Mouse (Mus musculus) limb, embryonic 15.5 days (tissue): ENCODE results near the gene Rxfp2. TPM values are rescaled to one million over a fixed set of nuclear protein-coding genes. Genes with fewer than 3 reads are reported as not detected.
A peak's percentile ranks its signal among the peaks of the same experiment; 100 is the strongest.

Experiments
- ATAC-seq: fragments of 200-750 bp; cut with Nextera tagmentation; 2 replicates; pipeline ENCODE4 v1.8.0; 2017; ENCODE audit warnings: low read depth, moderate TSS enrichment; ENCODE audit not compliant: insufficient number of reproducible peaks, low FRiP score, low TSS enrichment
- H3K27ac ChIP-seq: fragments of 300-500 bp; sonication (generic); 2 replicates; pipeline ENCODE4 v1.5.1; 2015; ENCODE audit warnings: moderate library complexity, mild to moderate bottlenecking, inconsistent platforms
- H3K27me3 ChIP-seq: fragments of 300-500 bp; sonication (generic); 2 replicates; pipeline ENCODE4 v1.6.1; 2015; ENCODE audit warnings: inconsistent platforms
- H3K36me3 ChIP-seq: fragments of 300-500 bp; sonication (generic); 2 replicates; pipeline ENCODE4 v1.6.1; 2015; ENCODE audit warnings: inconsistent platforms
- H3K4me1 ChIP-seq: fragments of 300-500 bp; sonication (generic); 2 replicates; pipeline ENCODE4 v1.6.1; 2015; ENCODE audit warnings: inconsistent platforms
- H3K4me2 ChIP-seq: fragments of 300-500 bp; sonication (generic); 2 replicates; pipeline ENCODE4 v1.6.1; 2015; ENCODE audit warnings: mild to moderate bottlenecking, inconsistent platforms
- H3K4me3 ChIP-seq: fragments of 300-500 bp; sonication (generic); 2 replicates; pipeline ENCODE4 v1.5.1; 2015; ENCODE audit warnings: mild to moderate bottlenecking, inconsistent platforms
- H3K9ac ChIP-seq: fragments of 300-500 bp; sonication (generic); 2 replicates; pipeline ENCODE4 v1.6.1; 2015; ENCODE audit warnings: inconsistent platforms
- H3K9me3 ChIP-seq: fragments of 300-500 bp; sonication (generic); 2 replicates; pipeline ENCODE4 v1.6.1; 2016; ENCODE audit warnings: inconsistent platforms
- WGBS: fragments of 180-500 bp; shearing (Covaris S2); methylation state at CpG from one replicate; pipeline ENCODE4 v1.1.7; 2015; 5-methylcytosine and 5-hydroxymethylcytosine counted together
- polyA plus RNA-seq: library from polyadenylated mRNA; unstranded; fragments of >200 nt; fragmentation: Nextera tagmentation; extraction: Ambion mirVana; gene quantifications from 2 replicates; pipeline ENCODE4 v1.2.1, GENCODE M21; 2015

Gene Rxfp2
- polyA plus RNA-seq, 1 experiment from 2014 or later = 0.10 TPM

DNA sequence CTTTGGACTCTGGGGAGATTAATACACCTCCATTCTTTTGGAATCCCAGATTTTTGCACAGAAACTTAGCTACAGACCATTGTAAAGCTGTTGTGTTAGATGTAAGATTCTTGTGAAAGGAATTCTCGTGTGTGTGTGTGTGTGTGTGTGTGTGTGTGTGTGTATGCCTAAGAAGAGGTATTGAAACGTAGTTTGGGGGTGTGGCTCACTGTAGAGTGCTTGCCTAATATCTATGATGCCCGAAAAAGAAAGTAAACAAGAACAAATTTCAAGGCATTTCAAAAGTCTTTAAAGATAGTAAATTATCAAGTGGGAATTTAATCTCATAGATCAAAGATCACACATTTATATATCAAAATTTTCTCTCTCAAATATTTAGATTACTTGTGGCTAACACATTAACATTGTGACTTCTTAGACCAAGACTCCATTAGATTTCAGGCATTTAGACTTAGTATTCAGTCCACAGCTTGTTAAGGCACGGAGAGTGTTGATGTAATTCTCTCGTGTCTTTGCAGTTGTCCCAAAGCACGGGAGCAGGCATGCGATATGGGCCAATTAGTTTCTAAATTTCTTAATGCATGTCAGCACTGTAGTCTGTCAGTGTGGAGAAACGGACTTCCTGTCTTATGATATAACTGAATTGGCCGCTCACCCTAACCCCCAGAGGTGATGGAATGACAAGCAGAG lies 97.9 kb downstream of the Rxfp2 start:
- WGBS = 68% methylated on average over 9 of the region's 9 CpGs
- Histone ChIP-seq H3K4me1 (peaks cover 16% of the 10 kb centered on the region), H3K27me3 (no peaks in the 10 kb centered on the region), H3K4me3 (no peak overlapping the region), H3K9me3 (no peaks in the 10 kb centered on the region), H3K27ac (no peak overlapping the region), H3K4me2 (no peak overlapping the region), H3K9ac (no peak overlapping the region), H3K36me3 (no peaks in the 10 kb centered on the region)
- no peak for ATAC-seq

- no peaks in the 10 kb centered on the region for H3K36me3 ChIP-seq
- peaks cover 16% of the 10 kb centered on the region for H3K4me1 ChIP-seq
- H3K27ac ChIP-seq = no peak overlapping the region
- no peak for ATAC-seq
- H3K9me3 ChIP-seq = no peaks in the 10 kb centered on the region
- H3K4me2 ChIP-seq = no peak overlapping the region
- WGBS = 86% methylated on average over 6 of the region's 6 CpGs
- H3K9ac ChIP-seq = no peak overlapping the region
- H3K4me3 ChIP-seq = no peak overlapping the region
- no peaks in the 10 kb centered on the region for H3K27me3 ChIP-seq
These were observed 98.4 kb downstream of the Rxfp2 start for GRCm38 (mm10) chr5:150116906-150117216.

DNA sequence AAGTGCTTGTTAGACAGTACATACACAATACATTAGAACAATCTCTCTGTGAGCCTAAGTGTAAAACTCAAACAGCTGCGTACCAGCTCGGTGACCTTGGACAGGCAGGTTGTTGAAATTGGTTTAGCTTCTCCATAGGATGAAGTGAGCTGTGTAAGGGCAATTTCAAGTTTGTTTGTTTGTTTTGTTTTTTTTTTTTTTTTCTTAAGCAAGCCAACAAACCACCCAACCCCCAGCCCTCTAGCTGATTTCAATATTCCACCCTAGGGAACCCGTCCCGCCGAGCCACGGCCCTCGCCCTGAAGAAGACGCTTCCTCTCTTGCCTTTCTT lies 99.6 kb downstream of the Rxfp2 start:
- Histone ChIP-seq H3K9me3 (no peaks in the 10 kb centered on the region), H3K4me1 (peaks cover 16% of the 10 kb centered on the region), H3K27ac (no peak overlapping the region), H3K27me3 (no peaks in the 10 kb centered on the region), H3K4me3 (peak overlapping the region; percentile 72), H3K9ac (no peak overlapping the region), H3K36me3 (no peaks in the 10 kb centered on the region), H3K4me2 (peak overlapping the region; percentile 91)
- no peak for ATAC-seq
- 21% methylated on average over 8 of the region's 8 CpGs for WGBS

- Histone ChIP-seq H3K4me3 (peak within 1 kb of the TSS; percentile 72), H3K27me3 (no peaks in the 10 kb centered on the region), H3K9ac (no peak within 1 kb of the TSS), H3K4me2 (peak within 1 kb of the TSS; percentile 91), H3K4me1 (peaks cover 16% of the 10 kb centered on the region), H3K9me3 (no peaks in the 10 kb centered on the region), H3K36me3 (no peaks in the 10 kb centered on the region), H3K27ac (no peak within 1 kb of the TSS)
- ATAC-seq = peak; percentile 92
- under 1% methylated on average over 64 of the region's 68 CpGs for whole genome bisulfite sequencing
These were observed 100.2 kb downstream of the Rxfp2 start, which contains the start of gene Fry for GRCm38 (mm10) chr5:150118455-150119241. Gene Fry (plus strand): TSS chr5:150118645.

DNA sequence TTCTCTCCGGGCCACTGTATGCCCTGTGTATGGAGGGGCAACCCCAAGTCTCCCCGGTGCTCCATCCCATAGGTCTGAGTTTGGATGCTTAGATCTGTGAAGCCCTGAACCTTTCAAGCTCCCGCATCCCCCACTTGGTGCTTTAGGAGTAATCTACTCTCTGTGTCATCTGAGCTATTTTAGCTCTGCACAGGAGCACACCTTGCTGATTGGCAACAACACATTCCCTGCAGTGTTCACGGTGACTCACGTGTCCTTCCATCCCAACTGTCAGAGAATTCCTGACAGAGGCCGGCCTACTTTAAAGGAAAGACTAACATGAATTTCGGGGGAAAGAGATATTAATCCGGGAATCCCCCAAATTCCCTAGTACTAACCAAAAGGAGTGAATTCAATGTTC lies 102.2 kb downstream of the Rxfp2 start:
- Histone ChIP-seq H3K4me1 (peaks cover 9% of the 10 kb centered on the region), H3K36me3 (no peaks in the 10 kb centered on the region), H3K4me3 (no peak overlapping the region), H3K27ac (no peak overlapping the region), H3K4me2 (no peak overlapping the region), H3K9me3 (no peaks in the 10 kb centered on the region), H3K27me3 (no peaks in the 10 kb centered on the region), H3K9ac (no peak overlapping the region)
- ATAC-seq = no peak
- WGBS = 89% methylated on average over 8 of the region's 8 CpGs

DNA sequence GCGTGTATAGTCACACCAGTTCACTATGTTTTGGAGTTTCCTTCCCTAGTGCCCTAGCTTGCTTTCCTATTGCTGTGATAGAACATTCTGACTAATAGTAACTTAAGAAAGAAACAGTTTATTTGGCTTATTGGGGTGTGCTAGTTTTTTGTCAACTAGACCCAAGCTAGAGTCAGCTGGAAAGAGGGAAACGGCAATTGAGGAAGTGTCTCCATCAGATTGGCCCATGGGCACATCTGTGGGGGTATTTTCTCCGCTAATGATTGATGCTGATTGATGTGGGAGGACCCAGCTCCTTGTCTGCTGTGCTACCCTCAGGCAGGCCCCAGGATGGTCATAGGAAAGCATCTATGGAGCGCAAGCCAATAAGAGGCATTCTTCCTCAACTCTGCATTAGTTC lies 103.6 kb downstream of the Rxfp2 start:
- Histone ChIP-seq H3K9ac (no peak overlapping the region), H3K4me1 (peaks cover 5% of the 10 kb centered on the region), H3K9me3 (no peaks in the 10 kb centered on the region), H3K36me3 (no peaks in the 10 kb centered on the region), H3K4me2 (no peak overlapping the region), H3K27ac (no peak overlapping the region), H3K4me3 (no peak overlapping the region), H3K27me3 (no peaks in the 10 kb centered on the region)
- 76% methylated on average over 4 of the region's 4 CpGs for WGBS
- no peak for ATAC-seq

- WGBS = 82% methylated on average over 2 of the region's 2 CpGs
- Histone ChIP-seq H3K36me3 (no peaks in the 10 kb centered on the region), H3K27me3 (no peaks in the 10 kb centered on the region), H3K9ac (no peak overlapping the region), H3K4me1 (peaks cover 5% of the 10 kb centered on the region), H3K27ac (no peak overlapping the region), H3K9me3 (no peaks in the 10 kb centered on the region), H3K4me2 (no peak overlapping the region), H3K4me3 (no peak overlapping the region)
- ATAC-seq = no peak
These were observed 104.1 kb downstream of the Rxfp2 start for GRCm38 (mm10) chr5:150122571-150122970.

DNA sequence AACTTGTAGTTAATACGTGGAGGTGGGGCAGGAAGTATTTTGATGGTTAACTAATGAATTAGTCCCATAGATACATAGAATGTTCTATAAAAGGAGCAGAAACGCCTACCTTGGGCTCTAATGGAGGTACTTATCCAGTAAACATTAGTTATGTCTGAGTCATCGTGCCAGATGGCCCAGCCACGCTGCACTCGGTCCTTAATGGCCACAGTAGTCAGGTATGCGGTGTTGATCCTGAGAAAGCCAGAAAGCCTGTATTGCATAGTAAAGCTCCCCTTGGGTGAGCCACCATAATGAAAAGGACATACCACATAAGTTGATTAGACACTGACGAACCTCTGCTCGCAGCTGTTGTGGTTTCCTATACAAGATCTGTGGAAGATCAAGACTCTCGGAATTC lies 107.4 kb downstream of the Rxfp2 start:
- WGBS = 64% methylated on average over 9 of the region's 9 CpGs
- Histone ChIP-seq H3K4me2 (no peak overlapping the region), H3K9ac (no peak overlapping the region), H3K9me3 (no peaks in the 10 kb centered on the region), H3K27ac (no peak overlapping the region), H3K27me3 (no peaks in the 10 kb centered on the region), H3K4me1 (no peaks in the 10 kb centered on the region), H3K36me3 (no peaks in the 10 kb centered on the region), H3K4me3 (no peak overlapping the region)
- ATAC-seq = no peak

DNA sequence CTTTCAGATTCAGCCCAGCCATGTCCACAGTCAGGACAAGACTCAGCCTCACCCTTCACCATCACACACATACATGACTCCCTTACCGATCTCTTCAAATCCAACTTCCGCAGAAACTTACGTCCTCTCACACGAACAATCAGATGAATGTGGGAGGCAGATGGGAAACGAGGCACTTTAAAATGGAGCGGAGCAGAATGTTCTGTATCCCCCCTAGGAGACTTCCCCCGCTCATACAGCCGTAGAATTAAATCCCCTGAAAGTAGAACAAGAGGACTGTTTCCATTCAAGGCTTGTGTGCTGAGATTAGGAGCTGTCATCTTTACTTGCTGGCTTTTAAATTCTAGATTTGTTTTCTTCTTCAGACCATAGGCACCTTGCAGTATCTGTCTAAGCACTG lies 110.0 kb downstream of the Rxfp2 start:
- no peak for ATAC-seq
- no peaks in the 10 kb centered on the region for H3K4me1 ChIP-seq
- H3K4me2 ChIP-seq = no peak overlapping the region
- 81% methylated on average over 8 of the region's 8 CpGs for WGBS
- H3K27me3 ChIP-seq = no peaks in the 10 kb centered on the region
- no peak overlapping the region for H3K4me3 ChIP-seq
- no peaks in the 10 kb centered on the region for H3K36me3 ChIP-seq
- no peak overlapping the region for H3K27ac ChIP-seq
- H3K9ac ChIP-seq = no peak overlapping the region
- H3K9me3 ChIP-seq = no peaks in the 10 kb centered on the region

DNA sequence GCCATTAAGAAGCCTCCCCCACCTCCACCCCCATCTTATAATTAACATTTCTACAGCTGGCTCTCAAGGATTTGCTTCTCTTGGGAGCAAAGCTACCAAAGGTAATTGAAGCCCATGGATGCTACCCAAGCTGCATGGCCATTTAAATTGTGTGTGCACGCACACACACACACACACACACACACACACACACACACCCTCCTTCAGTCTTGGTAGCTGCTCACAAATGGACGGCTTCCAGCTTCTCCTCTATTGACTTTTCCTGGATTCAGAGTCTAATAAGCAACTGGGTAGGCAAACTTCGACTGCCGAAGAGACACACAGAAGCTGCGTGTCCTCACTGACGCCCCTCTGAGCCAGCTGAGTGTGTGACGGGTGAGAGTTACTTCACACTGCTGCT lies 111.7 kb downstream of the Rxfp2 start:
- no peaks in the 10 kb centered on the region for H3K27me3 ChIP-seq

DNA sequence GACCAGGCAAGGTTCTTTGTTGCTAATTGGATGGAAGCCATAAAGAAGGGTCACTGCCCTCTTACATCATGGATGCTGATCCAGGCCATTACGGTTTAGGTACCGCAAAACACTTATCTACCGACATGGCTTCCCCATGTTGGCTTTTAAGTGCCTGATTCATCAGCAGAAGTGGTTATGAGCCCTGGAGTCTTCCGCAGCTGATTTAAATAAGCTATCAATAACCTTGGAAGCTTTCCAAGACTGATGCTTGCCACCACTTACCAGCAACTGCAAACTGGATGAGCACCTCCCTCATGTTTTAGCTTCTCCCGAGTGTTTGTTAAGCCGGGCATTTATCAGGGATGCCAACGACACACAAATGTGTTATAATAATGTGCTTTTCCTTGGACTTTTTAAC lies 112.7 kb downstream of the Rxfp2 start:
- no peak overlapping the region for H3K4me2 ChIP-seq
- H3K4me3 ChIP-seq = no peak overlapping the region
- no peaks in the 10 kb centered on the region for H3K36me3 ChIP-seq
- no peaks in the 10 kb centered on the region for H3K4me1 ChIP-seq
- H3K27me3 ChIP-seq = no peaks in the 10 kb centered on the region
- ATAC-seq = no peak
- 70% methylated on average over 7 of the region's 7 CpGs for WGBS
- no peak overlapping the region for H3K9ac ChIP-seq
- no peak overlapping the region for H3K27ac ChIP-seq
- H3K9me3 ChIP-seq = no peaks in the 10 kb centered on the region

More for the DNA sequence above, 111.7 kb downstream of the Rxfp2 start:
- no peak overlapping the region for H3K9ac ChIP-seq
- no peak for ATAC-seq
- H3K4me1 ChIP-seq = no peaks in the 10 kb centered on the region
- no peak overlapping the region for H3K4me3 ChIP-seq
- H3K4me2 ChIP-seq = no peak overlapping the region
- no peak overlapping the region for H3K27ac ChIP-seq
- WGBS = 86% methylated on average over 7 of the region's 7 CpGs
- H3K36me3 ChIP-seq = no peaks in the 10 kb centered on the region
- no peaks in the 10 kb centered on the region for H3K9me3 ChIP-seq
